Mouse (Mus musculus) frontal cortex, postnatal 14 days (tissue): Measurements from ENCODE around the gene Olfr763.
"Not testable (repeated sequence)": the region's sequence is repeated elsewhere in the genome, so short reads cannot be mapped to it uniquely, and the experiment has no call there.

ENCODE experiments used
- DNase-seq, 2 experiments: peaks; one replicate each; pipeline ENCODE4 v3.0.0; 2022; ENCODE audit warnings: low spot score in 2 of 2

Gene Olfr763

GRCm38 (mm10) chr10:129010288-129010841, at the start of gene Olfr763:
Gene Olfr763, plus strand, starts transcription at chr10:129010791.
- DNase-seq, result no peak

- DNase-seq, result no peak
These were observed 45.6 kb upstream of the Olfr763 start for GRCm38 (mm10) chr10:128964961-128965360.

GRCm38 (mm10) chr10:128965871-128966270, 44.7 kb upstream of the Olfr763 start:
- DNase-seq, result no peak

- DNase-seq, result no peak
These were observed 42.2 kb upstream of the Olfr763 start for GRCm38 (mm10) chr10:128968341-128968749.

- no peak for DNase-seq
These were observed 39.8 kb upstream of the Olfr763 start for GRCm38 (mm10) chr10:128970740-128971250.

GRCm38 (mm10) chr10:128972841-128973240, 37.8 kb upstream of the Olfr763 start:
- DNase-seq, result no peak

GRCm38 (mm10) chr10:128976395-128976794, 34.2 kb upstream of the Olfr763 start:
- DNase-seq, result no peak

- peak; percentile 31 to 39 for DNase-seq
These were observed 33.0 kb upstream of the Olfr763 start for GRCm38 (mm10) chr10:128977522-128978114.

GRCm38 (mm10) chr10:128980644-128981365, 29.8 kb upstream of the Olfr763 start:
- DNase-seq, result no peak

GRCm38 (mm10) chr10:128989131-128989530, 21.5 kb upstream of the Olfr763 start, which contains the start of gene Olfr9:
Gene Olfr9, plus strand, starts transcription at chr10:128989431.
- not testable (repeated sequence) for DNase-seq

GRCm38 (mm10) chr10:128990129-128990850, 20.3 kb upstream of the Olfr763 start:
- DNase-seq, result not testable (repeated sequence)

- no peak for DNase-seq
These were observed 19.6 kb upstream of the Olfr763 start for GRCm38 (mm10) chr10:128990994-128991393.

GRCm38 (mm10) chr10:128995796-128996195, 14.8 kb upstream of the Olfr763 start:
- DNase-seq, result no peak

- no peak for DNase-seq
These were observed 14.0 kb upstream of the Olfr763 start for GRCm38 (mm10) chr10:128996523-128997040.

GRCm38 (mm10) chr10:129004032-129004920, 6.3 kb upstream of the Olfr763 start:
- no peak for DNase-seq

GRCm38 (mm10) chr10:129011511-129011910, 920 bp downstream of the Olfr763 start:
- DNase-seq, result not testable (repeated sequence)

- DNase-seq, result no peak
These were observed 3.9 kb downstream of the Olfr763 start for GRCm38 (mm10) chr10:129014477-129014876.

GRCm38 (mm10) chr10:129023319-129023718, 12.7 kb downstream of the Olfr763 start:
- DNase-seq, result no peak

GRCm38 (mm10) chr10:129026018-129026662, 15.5 kb downstream of the Olfr763 start:
- peak in 1 of 2 experiments; percentile 17 for DNase-seq

GRCm38 (mm10) chr10:129028343-129028742, 17.8 kb downstream of the Olfr763 start:
- DNase-seq, result no peak
